Mouse (Mus musculus): ENCODE data around the gene Spns2. TPM values are rescaled to one million over a fixed set of nuclear protein-coding genes. Genes with fewer than 3 reads are reported as not detected.

Spns2 gene
- polyA plus RNA-seq (2014; fragmentation: Illumina TruSeq; extraction: RNeasy Lipid Tissue Mini Kit (QIAGEN cat#74804)) = 0.80 TPM

GRCm38 (mm10) chr11:72489881-72490301 is at the start of gene Spns2:
Spns2 (minus strand) TSS chr11:72489904.

GRCm38 (mm10) chr11:72440965-72441664 is 48.6 kb downstream of the Spns2 start, which contains the start of gene Mybbp1a:
Mybbp1a (plus strand) TSS chr11:72441355.

DNA sequence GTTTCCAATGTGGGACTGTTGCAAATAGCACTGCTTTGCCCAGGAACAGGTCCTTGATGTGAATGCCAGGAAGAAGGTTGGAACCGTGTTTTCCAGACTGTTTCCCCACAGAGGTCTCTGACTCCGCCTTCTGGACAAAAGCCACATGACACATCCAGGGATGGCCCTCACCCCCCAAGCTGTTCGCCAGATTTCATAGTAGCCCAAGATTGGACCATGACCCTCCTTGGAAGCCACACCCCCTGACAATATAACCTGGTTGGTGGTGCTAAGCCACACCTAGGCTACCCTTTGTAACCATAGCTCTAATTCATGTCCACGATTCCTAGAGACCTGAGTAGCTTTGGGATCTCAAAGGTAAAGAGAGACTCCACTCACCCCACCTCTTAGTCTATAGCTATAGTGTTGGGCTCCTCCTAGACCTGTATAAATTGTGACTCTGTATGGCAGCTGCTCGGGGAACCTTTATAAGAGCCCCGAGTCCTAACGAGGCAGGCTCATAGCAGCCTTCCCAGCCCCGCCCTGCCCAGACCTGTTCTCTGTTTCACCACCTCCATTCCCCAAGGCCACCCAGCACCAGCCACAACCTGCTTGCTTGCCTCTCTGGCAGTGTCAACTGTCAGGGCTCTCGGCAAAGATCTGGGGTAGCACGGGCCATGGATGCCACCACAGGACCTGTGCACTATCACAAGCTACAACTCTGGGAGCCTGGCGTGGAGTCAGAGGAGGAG is 54.6 kb downstream of the Spns2 start, which contains the start of gene Ggt6:
Gene Ggt6 (plus strand): TSS at position 564 of the 731 bp plus-strand sequence.

GRCm38 (mm10) chr11:72411093-72411921 is 78.4 kb downstream of the Spns2 start, which contains the start of gene Smtnl2:
Smtnl2 (minus strand) TSS chr11:72411713.

Other genes with a start within 250 kb of the Spns2 start
- gene Slc13a5, start 222.7 kb downstream of the Spns2 start, polyA plus RNA-seq (2014; fragmentation: Illumina TruSeq; extraction: RNeasy Lipid Tissue Mini Kit (QIAGEN cat#74804)) = not detected
- gene Xaf1, start 188.3 kb downstream of the Spns2 start, polyA plus RNA-seq (2014; fragmentation: Illumina TruSeq; extraction: RNeasy Lipid Tissue Mini Kit (QIAGEN cat#74804)) = 31.6 TPM
- gene Fbxo39, start 175.5 kb downstream of the Spns2 start, polyA plus RNA-seq (2014; fragmentation: Illumina TruSeq; extraction: RNeasy Lipid Tissue Mini Kit (QIAGEN cat#74804)) = not detected
- gene Tekt1, start 127.5 kb downstream of the Spns2 start, polyA plus RNA-seq (2014; fragmentation: Illumina TruSeq; extraction: RNeasy Lipid Tissue Mini Kit (QIAGEN cat#74804)) = 3.1 TPM
- 9.8 TPM for gene Smtnl2, start 78.2 kb downstream of the Spns2 start, polyA plus RNA-seq (2014; fragmentation: Illumina TruSeq; extraction: RNeasy Lipid Tissue Mini Kit (QIAGEN cat#74804))
- not detected for gene Ggt6, start 54.4 kb downstream of the Spns2 start, polyA plus RNA-seq (2014; fragmentation: Illumina TruSeq; extraction: RNeasy Lipid Tissue Mini Kit (QIAGEN cat#74804))
- gene Mybbp1a, start 48.5 kb downstream of the Spns2 start, polyA plus RNA-seq (2014; fragmentation: Illumina TruSeq; extraction: RNeasy Lipid Tissue Mini Kit (QIAGEN cat#74804)) = 60.1 TPM
- not detected for gene Spns3, start 60.6 kb upstream of the Spns2 start, polyA plus RNA-seq (2014; fragmentation: Illumina TruSeq; extraction: RNeasy Lipid Tissue Mini Kit (QIAGEN cat#74804))
- 211 TPM for gene Ube2g1, start 117.4 kb upstream of the Spns2 start, polyA plus RNA-seq (2014; fragmentation: Illumina TruSeq; extraction: RNeasy Lipid Tissue Mini Kit (QIAGEN cat#74804))
- 56.6 TPM for gene Ankfy1, start 200.1 kb upstream of the Spns2 start, polyA plus RNA-seq (2014; fragmentation: Illumina TruSeq; extraction: RNeasy Lipid Tissue Mini Kit (QIAGEN cat#74804))

Data from ovary, adult 10 weeks (tissue).